Mouse (Mus musculus) olfactory bulb, adult 2 months (tissue): Measurements from ENCODE around the gene Klhl29.

Experiments
- CTCF ChIP-seq: fragments of 200-500 bp; IDR thresholded peaks from 2 replicates; pipeline ENCODE4 v1.5.1; 2012; ENCODE audit warnings: low read depth, mild to moderate bottlenecking, low read length, moderate library complexity; ENCODE audit not compliant: insufficient read depth
- POLR2A ChIP-seq: fragments of 200-500 bp; IDR thresholded peaks from 2 replicates; pipeline ENCODE4 v1.6.1; 2012; ENCODE audit warnings: mild to moderate bottlenecking, low read depth, low read length, moderate library complexity; ENCODE audit not compliant: insufficient read depth

GRCm38 (mm10) chr12:5038008-5038407 is 337.5 kb downstream of the Klhl29 start:
- TF ChIP-seq CTCF (no peak), POLR2A (no peak)
